Mouse (Mus musculus): ENCODE data around the gene Sag.
A peak's percentile ranks its signal among the peaks of the same experiment; 100 is the strongest.

Sag gene

DNA sequence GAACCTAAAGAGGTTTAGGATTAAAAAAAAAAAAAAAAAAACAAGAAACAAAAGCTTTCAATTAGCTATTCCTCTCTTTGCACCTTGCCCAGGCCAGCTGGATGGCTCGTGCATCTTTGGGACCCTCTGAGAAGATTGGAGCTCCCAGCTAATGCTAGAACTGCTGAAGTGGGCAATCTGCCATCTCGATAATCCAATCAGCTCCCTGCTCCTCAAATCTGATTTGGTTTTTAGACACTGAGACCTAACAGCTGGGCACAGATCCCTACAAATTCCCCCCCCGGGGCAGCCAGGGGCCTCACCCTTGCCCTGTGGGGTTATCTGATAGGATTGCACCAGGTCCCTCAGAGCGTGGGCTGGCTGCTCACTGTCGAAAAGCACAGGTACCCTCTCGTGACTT is at the start of gene Sag:
Gene Sag, plus strand, starts transcription at position 105 of the 400 bp plus-strand sequence.
- no peak for DNase-seq

DNA sequence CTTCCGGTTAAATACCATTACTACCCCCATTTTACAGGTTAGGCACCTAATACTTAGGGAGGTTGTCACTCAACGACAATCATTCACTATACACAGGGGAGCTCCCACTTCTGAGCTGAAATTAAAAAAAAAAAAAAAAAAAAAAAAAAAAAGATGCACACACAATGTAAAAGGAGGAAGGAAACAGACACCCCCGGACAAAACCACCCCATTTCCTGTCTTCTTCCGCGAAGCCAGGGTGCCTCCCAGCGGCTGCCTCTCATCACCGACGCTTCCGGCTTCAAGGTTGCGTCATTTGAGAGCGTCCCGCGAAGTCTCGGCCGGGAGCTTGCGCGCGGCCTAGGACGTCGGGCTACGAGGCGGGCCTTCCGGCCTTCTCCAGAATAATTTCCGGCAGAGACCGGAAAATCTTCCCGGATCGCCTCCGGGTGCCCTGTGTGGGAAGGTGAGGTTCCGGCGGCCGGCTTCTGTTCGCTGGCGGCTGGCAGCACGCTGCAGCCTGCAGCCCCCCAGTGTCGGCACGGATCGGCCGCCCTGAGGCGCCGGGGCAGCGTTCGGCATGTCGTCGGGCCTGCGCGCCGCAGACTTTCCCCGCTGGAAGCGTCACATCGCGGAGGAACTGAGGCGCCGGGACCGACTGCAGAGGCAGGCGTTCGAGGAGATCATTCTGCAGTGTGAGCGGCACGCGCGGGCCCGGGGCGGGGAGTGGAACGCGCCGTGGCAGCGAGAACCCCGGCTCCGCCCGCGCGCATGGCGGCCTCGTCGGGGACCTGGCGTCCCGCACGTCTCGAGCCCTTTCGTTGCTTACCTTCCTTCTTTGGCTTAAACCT is 47.6 kb upstream of the Sag start, which contains the start of gene Atg16l1:
Gene Atg16l1, plus strand, starts transcription at position 230 of the 830 bp plus-strand sequence.
- peak; percentile 94 to 98 for DNase-seq

DNA sequence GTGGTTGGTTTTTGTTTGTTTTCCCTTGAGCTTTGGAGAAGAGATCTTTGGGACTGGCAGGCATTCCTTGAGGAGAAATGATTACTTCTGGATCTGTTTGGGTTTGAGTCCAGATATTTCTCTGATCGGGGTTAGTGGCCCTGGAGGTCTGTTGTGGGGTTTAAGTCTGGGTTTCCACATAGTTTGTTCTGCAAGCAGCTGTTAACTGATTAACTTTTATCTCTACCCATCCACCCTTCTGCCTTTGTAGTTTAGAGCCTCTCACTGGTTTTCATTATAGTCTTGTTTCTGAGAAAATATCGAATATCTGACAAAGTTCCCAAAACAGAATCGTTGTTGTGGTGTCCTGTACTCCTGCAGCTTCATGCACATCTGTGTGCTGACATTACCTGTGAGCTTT is 39.7 kb upstream of the Sag start:
- DNase-seq: no peak

DNA sequence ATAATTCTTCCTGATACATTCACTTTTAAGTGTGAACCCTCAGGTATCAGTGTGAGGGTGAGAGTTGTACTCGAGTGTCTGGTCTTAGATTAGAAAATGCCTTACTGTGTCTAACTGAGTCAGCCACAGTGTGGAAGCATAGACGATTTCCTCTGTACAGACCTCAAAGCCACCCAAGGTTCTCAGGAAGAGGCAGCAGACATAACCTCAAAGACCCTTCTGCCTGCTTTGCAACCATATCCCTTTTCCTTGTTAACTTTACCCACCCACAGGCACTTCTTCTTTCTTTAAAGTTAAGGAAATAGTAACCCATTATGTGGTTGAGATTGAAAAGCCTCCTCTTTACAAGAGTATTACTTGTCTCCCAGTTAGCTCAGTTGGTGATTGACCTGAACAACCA is 37.7 kb upstream of the Sag start:
- DNase-seq: no peak

DNA sequence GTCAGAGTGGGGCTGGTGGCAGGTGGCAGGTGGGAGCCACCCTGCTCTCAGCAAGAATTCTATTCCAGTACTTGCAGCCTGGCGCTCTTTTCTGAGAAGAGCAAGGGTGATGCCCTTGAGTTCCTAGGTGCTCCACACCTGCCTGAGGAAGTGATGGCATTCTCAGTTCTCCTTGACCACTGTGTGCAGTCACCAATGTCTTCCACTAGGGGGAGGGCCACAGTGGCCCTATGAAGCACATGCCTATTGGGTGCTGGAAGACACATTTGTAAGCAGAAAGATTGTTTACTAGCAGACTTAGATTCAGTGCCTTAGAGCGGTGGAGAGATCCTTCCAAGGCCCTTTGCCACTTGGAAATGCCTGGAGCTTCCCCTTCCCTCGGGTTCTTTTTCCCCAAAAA is 37.2 kb upstream of the Sag start:
- peak in 1 of 2 experiments; percentile 36 for DNase-seq

DNA sequence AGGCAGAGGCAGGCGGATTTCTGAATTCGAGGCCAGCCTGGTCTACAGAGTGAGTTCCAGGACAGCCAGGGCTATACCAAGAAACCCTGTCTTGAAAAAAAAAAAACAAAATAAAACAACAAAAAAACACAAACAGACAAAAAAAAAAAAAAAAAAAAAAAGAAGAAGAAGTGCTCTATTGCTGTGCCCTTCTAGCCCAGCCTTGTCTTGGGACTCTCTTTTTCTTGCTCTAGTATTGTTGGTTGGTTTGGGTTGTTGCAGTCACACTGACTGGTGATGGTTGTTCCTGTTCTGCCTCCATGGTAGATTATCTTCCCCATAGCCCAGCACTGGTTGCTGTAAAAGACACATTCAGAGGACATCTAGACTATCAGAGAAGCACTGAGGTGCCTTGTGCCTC is 34.2 kb upstream of the Sag start:
- no peak for DNase-seq

DNA sequence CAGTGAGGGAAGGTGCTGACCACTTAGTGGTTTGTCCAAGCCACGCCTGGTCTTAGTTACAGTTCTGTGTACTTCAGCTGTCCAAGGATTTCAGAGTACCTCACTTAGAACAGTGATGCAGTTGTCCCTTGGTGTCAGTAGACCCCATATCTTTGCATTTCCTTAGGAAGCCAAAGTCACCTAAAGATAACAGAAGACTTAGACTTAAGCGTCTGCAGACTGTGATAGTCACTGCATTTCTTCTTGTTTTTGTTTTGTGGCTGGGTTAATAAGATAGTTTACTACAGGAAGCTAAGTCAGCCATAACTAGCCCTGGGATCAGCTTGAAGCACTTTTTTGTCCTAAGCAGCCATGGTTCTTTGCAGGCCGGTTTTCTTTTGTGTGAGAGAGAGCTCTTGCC is 33.0 kb upstream of the Sag start:
- DNase-seq: no peak

DNA sequence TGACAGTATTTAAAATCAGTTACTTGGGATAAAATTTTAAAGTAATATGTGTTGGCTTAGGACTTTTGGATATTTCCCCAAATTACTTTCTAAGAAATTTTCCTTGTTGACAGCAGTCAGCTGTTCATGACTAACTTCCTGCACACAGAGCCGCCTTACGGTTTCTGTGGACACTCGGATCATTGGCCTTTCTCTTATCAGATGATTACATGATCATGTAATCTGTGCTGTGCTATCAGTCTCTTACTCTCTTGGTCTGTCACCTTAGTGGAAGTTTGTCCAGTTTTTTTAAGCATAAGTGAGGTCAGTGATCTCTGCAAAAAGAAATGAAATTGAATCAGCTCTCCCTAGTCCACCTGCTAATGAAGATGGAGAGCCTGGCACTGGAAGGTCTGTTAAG is 31.8 kb upstream of the Sag start:
- no peak for DNase-seq

DNA sequence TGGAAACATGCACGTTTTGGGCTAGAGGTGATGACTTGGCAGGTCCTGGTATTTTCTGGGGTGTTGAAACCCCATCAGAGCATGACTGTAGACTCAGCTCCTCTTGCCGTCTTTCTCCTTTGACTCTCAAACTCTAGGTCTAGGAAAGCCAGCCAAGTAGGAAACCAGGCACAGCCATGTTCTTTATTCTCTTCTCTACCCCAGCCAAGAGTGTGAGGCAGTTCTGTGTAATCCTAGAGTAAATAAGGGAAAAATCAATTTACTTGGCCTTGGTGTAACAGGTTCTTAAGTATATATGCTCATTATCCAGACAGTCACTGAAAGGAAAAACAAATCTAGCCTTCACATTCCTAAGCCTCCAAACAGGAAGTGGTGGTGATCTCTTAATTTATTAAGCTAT is 30.1 kb upstream of the Sag start:
- no peak for DNase-seq

DNA sequence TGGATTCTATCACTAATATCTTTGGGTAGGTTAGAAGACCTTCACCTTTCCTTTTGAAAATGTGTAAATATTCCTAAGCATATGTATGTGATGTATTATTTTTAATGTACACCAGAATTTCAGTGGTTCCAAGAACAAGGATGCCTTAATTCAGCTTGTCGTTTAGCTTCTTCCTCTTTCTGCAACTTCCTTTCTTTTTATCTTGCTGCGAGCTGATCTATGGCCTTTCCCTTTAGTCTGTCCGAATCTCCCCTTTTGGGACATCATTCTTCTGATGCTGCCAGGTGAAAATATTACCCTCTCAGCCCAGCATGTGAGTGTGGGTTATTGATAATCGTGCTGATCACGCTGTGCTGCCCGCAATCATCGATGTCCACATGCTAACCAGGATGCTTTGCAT is 28.6 kb upstream of the Sag start:
- DNase-seq: no peak

DNA sequence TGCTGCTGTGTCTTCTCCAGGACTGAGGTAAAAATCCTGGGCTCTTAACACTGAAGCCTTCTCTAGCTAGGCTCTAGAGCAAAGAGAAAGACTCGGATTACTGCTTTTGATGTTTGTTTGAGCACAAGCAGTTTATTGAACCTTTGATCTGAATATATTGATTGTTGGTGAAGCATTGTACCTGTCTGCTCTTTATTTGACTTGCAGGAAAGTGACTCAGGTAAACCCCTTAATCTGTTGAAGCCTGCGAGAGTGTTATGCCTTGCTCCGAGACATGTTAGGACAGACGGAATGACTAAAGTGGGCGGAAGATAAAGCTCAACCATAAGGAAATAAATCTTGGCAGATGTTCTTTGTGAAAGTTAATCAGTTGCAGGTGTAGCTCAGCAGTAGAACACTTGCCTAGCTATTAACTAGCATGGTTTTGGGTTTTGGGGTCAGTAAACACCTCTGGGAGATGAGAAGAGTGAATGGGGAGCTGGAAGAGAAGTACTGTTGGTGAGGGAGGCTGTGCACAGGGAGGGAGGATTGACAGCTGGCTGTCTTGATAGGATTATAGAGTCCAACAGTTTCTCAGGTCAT is 24.2 kb upstream of the Sag start:
- no peak for DNase-seq

DNA sequence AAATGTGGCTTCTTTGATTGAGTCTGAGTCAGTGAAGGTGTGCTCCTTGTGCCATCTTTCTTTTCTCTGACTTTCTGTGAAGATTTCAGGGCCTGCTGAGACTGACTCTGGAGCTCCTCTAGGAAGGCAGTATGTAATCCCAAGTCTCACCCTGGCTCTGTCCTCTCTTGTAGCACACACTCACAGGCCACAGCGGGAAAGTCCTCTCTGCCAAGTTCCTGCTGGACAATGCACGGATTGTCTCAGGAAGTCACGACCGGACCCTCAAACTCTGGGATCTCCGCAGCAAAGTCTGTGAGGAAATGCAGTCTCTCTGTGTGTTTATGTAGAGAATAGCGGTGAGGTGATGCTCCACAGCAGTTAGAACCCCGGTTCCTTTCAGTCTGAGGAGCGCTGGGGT is 17.8 kb upstream of the Sag start:
- peak in 1 of 2 experiments; percentile 11 for DNase-seq

DNA sequence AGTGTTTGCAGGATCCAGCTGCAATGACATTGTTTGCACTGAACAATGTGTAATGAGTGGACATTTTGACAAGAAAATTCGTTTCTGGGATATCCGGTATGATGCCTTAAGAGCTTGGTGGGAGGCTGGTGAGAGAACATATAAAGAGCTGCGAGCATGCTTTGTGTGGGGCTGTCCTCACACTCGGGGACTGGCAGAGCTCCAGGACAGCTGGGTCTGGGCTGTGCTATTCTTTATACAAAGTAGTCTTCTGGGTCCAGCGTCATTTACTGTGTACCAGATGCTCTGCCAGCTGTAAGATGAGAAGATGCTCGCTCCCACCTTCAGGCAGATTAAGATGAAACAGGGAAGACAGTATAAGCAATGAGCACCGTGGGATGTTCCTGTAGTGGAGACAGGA is 17.2 kb upstream of the Sag start:
- peak; percentile 31 to 56 for DNase-seq

DNA sequence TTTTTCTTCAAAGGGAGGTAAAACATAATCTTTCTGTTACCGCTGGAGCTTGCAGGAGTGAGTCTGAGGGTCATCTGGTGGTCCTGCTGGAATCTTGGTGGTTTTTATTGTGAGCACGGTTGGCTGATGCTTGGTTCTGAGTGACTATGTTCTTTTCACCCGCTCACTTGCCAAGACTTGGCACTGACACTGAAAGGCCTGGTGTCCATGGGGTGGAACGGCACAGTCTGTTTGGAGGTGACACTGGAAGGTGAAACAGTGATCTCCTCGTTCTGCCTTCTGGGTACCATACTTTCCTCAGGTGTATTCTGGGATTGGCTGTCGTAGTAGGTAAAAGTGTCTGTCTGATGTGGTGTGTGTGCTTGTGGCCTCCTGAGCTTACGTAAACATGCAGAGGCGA is 13.8 kb upstream of the Sag start:
- no peak for DNase-seq

DNA sequence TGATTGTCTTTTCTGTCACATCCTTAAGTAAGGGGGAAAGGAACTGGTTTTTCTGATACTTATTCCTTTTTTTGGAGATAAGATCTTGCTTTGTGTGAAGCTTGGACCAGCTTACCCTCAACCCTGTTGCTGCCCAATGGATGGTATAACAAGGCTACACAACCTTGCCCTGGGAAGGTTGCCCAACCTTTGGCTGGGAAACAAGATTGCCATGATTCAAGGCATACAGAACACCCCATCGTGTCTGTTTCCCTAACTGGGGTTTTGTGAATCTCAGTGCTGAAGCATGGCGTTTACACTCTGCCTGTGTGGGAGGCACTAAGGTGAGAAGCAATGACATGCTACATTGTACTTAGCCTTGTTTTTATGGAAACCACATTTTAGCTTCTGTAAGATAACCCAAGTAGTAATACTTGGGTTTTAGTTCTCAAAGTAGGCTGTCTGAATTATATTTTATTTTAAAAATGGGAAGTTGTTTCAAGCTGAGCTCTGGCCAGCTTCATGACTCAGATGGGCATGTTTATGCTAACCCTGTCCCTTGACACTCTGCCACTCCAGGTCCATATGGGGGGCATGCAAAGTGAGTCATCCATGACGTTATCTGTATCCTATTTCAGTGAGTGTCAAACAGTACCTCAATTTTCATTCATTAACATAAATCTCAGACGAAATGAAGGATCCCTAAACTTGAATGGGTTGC is 10.9 kb upstream of the Sag start:
- no peak for DNase-seq

DNA sequence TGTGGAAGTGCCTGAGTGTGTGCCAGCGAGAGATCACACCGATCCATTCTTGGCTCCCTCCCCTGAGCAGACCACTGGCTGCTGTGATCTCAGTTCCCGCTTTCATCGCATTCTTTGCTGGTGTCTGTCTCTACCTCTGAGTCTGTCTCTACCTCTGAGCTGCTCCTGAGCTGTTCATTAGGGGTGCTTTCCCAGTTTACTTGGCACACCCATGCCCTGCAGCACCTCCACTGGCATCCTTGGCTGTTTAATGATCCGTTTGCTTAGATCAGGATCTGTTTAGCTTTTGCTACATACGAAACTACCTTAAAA is 10.4 kb upstream of the Sag start:
- DNase-seq: no peak

DNA sequence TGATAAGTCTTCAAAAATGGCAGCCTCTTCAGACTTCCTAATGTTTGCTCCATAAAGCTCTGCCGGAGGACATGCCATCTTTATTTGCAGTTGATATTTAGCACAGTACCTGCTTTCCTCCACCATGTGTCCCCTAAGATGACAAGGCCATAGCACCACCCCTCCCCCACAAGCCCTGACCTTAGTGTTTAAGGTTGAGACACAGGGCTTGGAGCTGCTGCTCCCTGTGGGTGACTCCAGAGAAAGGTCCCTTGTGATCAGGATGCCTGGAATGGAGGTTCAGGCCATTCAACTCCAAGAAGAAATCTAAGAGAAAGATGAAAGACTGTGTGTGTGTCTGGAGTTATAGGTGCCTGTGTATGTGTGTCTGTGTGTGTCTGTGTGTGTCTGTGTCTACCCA is 5.8 kb upstream of the Sag start:
- no peak for DNase-seq

DNA sequence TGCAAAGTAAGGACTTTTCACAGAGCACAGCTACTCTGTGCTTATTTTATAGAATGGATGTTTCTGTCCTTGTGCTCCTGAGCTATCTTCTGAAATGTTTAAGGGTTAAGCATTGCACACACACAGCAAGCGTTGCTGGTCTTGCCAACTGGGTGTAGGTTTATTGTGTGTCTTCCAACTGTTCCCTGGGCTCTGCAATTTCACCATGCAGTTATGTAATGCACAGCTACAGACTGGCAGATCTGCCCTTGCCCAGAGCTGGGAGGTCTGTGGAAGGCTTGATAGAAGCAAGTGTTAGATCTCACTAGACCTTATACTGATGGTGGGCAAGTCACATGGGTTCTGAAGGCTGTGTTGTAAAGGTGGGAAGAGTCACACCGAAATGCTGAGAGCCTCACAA is 5.2 kb upstream of the Sag start:
- no peak for DNase-seq

DNA sequence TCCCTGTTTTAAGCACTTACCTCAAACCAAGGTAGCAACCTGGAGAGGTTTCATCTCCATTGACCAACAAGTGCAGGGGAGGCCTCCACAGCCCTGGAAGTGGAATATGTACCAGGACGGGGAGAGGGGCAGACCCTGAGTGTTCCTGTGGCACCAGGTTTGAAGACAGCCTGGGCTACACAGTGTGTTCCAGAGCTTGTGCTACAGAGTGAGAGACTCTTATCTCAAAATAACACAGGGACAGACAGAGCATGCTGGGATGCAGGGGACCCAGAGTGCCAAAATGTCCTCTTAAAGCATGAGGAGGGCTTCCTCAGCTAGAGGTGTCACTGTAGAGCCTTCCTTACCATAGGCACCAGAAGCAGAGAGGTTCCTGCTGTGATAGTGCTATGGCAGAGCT is 4.3 kb downstream of the Sag start:
- no peak for DNase-seq

DNA sequence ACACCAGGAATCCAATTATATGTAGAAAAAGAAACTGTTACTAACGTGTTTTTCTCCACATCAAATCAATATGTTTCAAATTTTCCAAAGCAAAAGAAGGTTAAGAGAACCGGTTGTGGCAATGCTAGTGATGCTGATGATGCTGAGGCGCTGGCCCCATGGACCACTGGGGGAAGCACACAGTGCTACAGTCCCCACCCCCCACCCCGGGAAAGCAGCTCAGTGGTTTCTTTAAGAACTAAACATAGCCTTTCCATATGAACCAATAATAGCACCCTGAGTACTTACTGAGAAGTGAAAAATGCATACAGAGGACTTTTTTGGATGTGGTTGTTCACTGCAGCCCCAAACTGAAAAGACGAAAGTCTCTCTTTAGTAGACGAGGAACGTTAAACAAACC is 7.9 kb downstream of the Sag start:
- DNase-seq: no peak

DNA sequence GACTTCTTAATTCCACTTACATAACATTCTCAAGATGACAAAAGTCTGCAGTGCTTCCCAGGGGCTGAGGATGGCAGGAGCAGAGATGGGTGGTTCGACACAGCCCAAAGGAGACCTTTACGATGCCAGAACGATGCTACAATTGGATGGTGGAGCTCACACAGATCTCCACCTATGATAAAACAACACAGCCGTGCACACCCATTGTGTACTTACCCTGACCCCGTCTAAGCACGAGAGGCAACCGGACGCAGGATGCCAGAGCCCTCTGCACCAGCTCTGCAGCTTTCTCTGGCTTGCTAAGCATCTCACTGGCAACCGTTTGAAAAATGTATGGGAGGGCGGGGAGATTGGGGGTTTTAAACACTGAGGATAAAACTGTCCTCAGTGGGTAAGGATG is 8.6 kb downstream of the Sag start:
- DNase-seq: no peak

DNA sequence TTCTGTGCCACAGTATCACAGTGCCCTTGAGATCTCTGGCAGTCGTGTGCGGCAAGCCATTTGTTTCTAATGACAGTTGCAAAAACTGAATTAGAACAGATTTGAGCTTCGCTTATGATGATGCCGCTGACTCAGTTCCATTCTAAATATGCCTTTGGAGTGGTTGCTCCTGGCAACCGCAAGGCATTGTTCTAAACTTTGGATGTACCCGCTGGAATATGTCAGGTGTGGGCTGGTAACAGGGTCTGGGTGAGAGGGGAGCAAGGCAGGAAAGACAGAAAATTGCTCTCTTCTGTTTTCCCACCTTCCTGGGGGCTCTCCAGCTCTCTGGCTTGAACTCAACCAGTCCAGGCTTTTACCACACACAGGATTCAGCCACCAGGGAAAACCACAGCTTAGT is 9.7 kb downstream of the Sag start:
- DNase-seq: no peak

DNA sequence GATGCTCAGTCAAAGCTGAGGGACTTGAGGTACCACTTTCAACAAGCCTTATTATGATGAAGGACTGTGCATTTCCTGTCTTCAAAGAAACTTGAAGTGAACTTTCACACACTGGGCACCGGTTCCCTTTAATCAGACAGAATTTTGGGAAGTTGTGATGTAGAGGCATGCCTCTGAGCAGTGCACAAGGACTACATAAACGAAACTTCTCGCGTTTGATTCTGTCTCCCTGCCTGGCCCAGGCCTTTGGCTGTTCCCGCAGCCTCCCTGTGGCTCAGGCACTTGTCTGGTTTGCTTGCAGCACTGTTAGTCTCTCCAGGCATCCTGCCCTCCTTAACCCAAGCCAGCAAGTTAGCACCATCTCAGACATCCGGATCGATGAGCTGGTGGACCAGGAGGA is 10.2 kb downstream of the Sag start:
- DNase-seq: no peak

DNA sequence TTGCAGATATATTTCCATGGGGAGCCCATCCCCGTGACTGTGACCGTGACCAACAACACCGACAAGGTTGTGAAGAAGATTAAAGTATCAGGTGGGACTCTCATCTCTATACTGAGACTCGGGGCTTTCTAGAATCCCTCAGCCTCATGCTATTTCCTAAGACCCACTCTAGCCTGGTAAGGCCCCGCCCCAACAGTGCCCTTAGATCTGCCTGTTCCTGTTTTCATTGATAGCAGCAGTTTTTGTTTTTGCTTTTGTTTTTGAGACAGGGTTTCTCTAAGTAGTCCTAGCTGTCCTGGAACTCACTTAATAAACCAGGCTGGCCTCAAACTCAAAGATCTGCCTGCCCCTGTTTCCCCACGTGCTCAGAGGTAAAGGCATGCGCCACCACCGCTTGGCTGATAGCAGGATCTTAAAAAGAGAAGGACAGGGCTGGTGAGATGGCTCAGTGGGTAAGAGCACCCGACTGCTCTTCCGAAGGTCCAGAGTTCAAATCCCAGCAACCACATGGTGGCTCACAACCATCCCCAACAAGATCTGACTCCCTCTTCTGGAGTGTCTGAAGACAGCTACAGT is 21.0 kb downstream of the Sag start:
- no peak for DNase-seq
